Mouse (Mus musculus) c-Kit-negative CD71-positive TER-119-positive erythroid progenitor cells, embryonic 14.5 days (primary cell): ENCODE data around the gene Scd4.
"Not testable (repeated sequence)": the region's sequence is repeated elsewhere in the genome, so short reads cannot be mapped to it uniquely, and the experiment has no call there.

Experiments used
- DNase-seq: peaks from one replicate; pipeline ENCODE4 v3.0.0-alpha.2; 2013; ENCODE audit warnings: low read depth, low spot score

Gene Scd4

GRCm38 (mm10) chr19:44316752-44317315 is 16.1 kb upstream of the Scd4 start:
- no peak for DNase-seq

GRCm38 (mm10) chr19:44317391-44317790 is 15.5 kb upstream of the Scd4 start:
- no peak for DNase-seq

GRCm38 (mm10) chr19:44318545-44318944 is 14.3 kb upstream of the Scd4 start:
- no peak for DNase-seq

GRCm38 (mm10) chr19:44320316-44320715 is 12.6 kb upstream of the Scd4 start:
- DNase-seq = no peak

GRCm38 (mm10) chr19:44321201-44321600 is 11.7 kb upstream of the Scd4 start:
- DNase-seq = no peak

GRCm38 (mm10) chr19:44321631-44322030 is 11.3 kb upstream of the Scd4 start:
- DNase-seq = no peak

GRCm38 (mm10) chr19:44329566-44329965 is 3.3 kb upstream of the Scd4 start:
- DNase-seq = no peak

- not testable (repeated sequence) for DNase-seq
Observed at GRCm38 (mm10) chr19:44331128-44331527, 1.8 kb upstream of the Scd4 start.

GRCm38 (mm10) chr19:44331911-44332310 is 981 bp upstream of the Scd4 start:
- DNase-seq = no peak

- no peak for DNase-seq
Observed at GRCm38 (mm10) chr19:44332326-44332725, 566 bp upstream of the Scd4 start.

- DNase-seq = no peak
Observed at GRCm38 (mm10) chr19:44333991-44334390, 1.1 kb downstream of the Scd4 start.

GRCm38 (mm10) chr19:44335876-44336662 is 3.2 kb downstream of the Scd4 start:
- no peak for DNase-seq

GRCm38 (mm10) chr19:44349689-44350088 is 16.8 kb downstream of the Scd4 start:
- no peak for DNase-seq

GRCm38 (mm10) chr19:44351756-44352155 is 18.9 kb downstream of the Scd4 start:
- DNase-seq = no peak

- DNase-seq = no peak
Observed at GRCm38 (mm10) chr19:44358700-44359099, 25.8 kb downstream of the Scd4 start.

- peak; percentile 60 for DNase-seq
Observed at GRCm38 (mm10) chr19:44363529-44363928, 30.6 kb downstream of the Scd4 start.

- DNase-seq = no peak
Observed at GRCm38 (mm10) chr19:44364029-44364428, 31.1 kb downstream of the Scd4 start.

GRCm38 (mm10) chr19:44365733-44366132 is 32.8 kb downstream of the Scd4 start:
- no peak for DNase-seq

- not testable (repeated sequence) for DNase-seq
Observed at GRCm38 (mm10) chr19:44367076-44367475, 34.2 kb downstream of the Scd4 start.

- DNase-seq = no peak
Observed at GRCm38 (mm10) chr19:44369371-44369770, 36.5 kb downstream of the Scd4 start.

GRCm38 (mm10) chr19:44370231-44370630 is 37.3 kb downstream of the Scd4 start:
- DNase-seq = no peak

- peak; percentile 68 for DNase-seq
Observed at GRCm38 (mm10) chr19:44372969-44373368, 40.1 kb downstream of the Scd4 start.

- DNase-seq = no peak
Observed at GRCm38 (mm10) chr19:44376511-44376951, 43.6 kb downstream of the Scd4 start.
